Mouse (Mus musculus): ENCODE data around the gene Wdr61. TPM values are rescaled to one million over a fixed set of nuclear protein-coding genes. Genes with fewer than 3 reads are reported as not detected.
"Not testable (repeated sequence)": the region's sequence is repeated elsewhere in the genome, so short reads cannot be mapped to it uniquely, and the experiment has no call there.

Gene Wdr61
- polyA plus RNA-seq, 2 experiments = 50.6 to 108 TPM

- TF ChIP-seq CTCF (IDR thresholded peaks at IDR 0.05; ENCODE audit: low read depth) = no peak
- DNase-seq (ENCODE audit: low read depth in 3 of 3, low spot score in 3 of 3) (no peak), ATAC-seq (ENCODE audit: insufficient read depth) (no peak)
- H3K27me3 ChIP-seq (ENCODE audit: control insufficient read depth, insufficient read depth, low read length) = peaks cover 14% of the 10 kb centered on the region
- peaks cover 70% of the 10 kb centered on the region in 2 experiments for H3K4me1 ChIP-seq (replicated peaks; ENCODE audit: control insufficient read depth in 2 of 2, insufficient read depth in 2 of 2, low read length in 1 of 2)
- peak overlapping the region; percentile 73 to 97 for H3K4me3 ChIP-seq (ENCODE audit: insufficient read depth in 1 of 2, low read depth in 2 of 2, low read length in 2 of 2)
- peak overlapping the region; percentile 99 for H3K9ac ChIP-seq (replicated peaks)
- H3K27ac ChIP-seq = peak overlapping the region; percentile 96
- H3K9me3 ChIP-seq (ENCODE audit: control insufficient read depth, low read length) = no peaks in the 10 kb centered on the region
- no peaks in the 10 kb centered on the region; the same call in 1 of the 2 replicates for H3K36me3 ChIP-seq (replicated peaks; ENCODE audit: control insufficient read depth, insufficient read depth, low read depth)
- H3K4me2 ChIP-seq (ENCODE audit: low read depth) = peak overlapping the region; percentile 64
- 68% methylated on average over 7 of the region's 7 CpGs for WGBS (ENCODE audit: insufficient replicate concordance)
Observed at GRCm38 (mm10) chr9:54700746-54701145, 33.6 kb downstream of the Wdr61 start.

- peaks cover 14% of the 10 kb centered on the region for H3K27me3 ChIP-seq (ENCODE audit: control insufficient read depth, insufficient read depth, low read length)
- peak overlapping the region; percentile 73 to 97 for H3K4me3 ChIP-seq (ENCODE audit: insufficient read depth in 1 of 2, low read depth in 2 of 2, low read length in 2 of 2)
- TF ChIP-seq EP300 (IDR thresholded peaks at IDR 0.05; ENCODE audit: low read depth) (no peak), CTCF (IDR thresholded peaks at IDR 0.05; ENCODE audit: low read depth) (no peak)
- H3K4me2 ChIP-seq (ENCODE audit: low read depth) = peak overlapping the region; percentile 64
- 18% methylated on average over 9 of the region's 9 CpGs for WGBS (ENCODE audit: insufficient replicate concordance)
- peak overlapping the region; percentile 96 for H3K27ac ChIP-seq
- peaks cover 64% of the 10 kb centered on the region in 2 experiments for H3K4me1 ChIP-seq (replicated peaks; ENCODE audit: control insufficient read depth in 2 of 2, insufficient read depth in 2 of 2, low read length in 1 of 2)
- DNase-seq (ENCODE audit: low read depth in 3 of 3, low spot score in 3 of 3) (no peak), ATAC-seq (ENCODE audit: insufficient read depth) (no peak)
- H3K9ac ChIP-seq (replicated peaks) = peak overlapping the region; percentile 99
- H3K9me3 ChIP-seq (ENCODE audit: control insufficient read depth, low read length) = no peaks in the 10 kb centered on the region
- no peaks in the 10 kb centered on the region for H3K36me3 ChIP-seq (replicated peaks; ENCODE audit: control insufficient read depth, insufficient read depth, low read depth)
Observed at GRCm38 (mm10) chr9:54700174-54700475, 34.2 kb downstream of the Wdr61 start.

GRCm38 (mm10) chr9:54699345-54700173, 34.8 kb downstream of the Wdr61 start:
- DNase-seq (ENCODE audit: low read depth in 3 of 3, low spot score in 3 of 3) (peak; percentile 52 to 63 (median 58)), ATAC-seq (ENCODE audit: insufficient read depth) (peak; percentile 57)
- H3K36me3 ChIP-seq (replicated peaks; ENCODE audit: control insufficient read depth, insufficient read depth, low read depth) = no peaks in the 10 kb centered on the region
- H3K4me2 ChIP-seq (ENCODE audit: low read depth) = peak overlapping the region; percentile 64
- under 1% methylated on average over 92 of the region's 92 CpGs for WGBS (ENCODE audit: insufficient replicate concordance)
- peak overlapping the region; percentile 73 to 97 for H3K4me3 ChIP-seq (ENCODE audit: insufficient read depth in 1 of 2, low read depth in 2 of 2, low read length in 2 of 2)
- peaks cover 14% of the 10 kb centered on the region for H3K27me3 ChIP-seq (ENCODE audit: control insufficient read depth, insufficient read depth, low read length)
- TF ChIP-seq EP300 (IDR thresholded peaks at IDR 0.05; ENCODE audit: low read depth) = no peak
- TF ChIP-seq CTCF (IDR thresholded peaks at IDR 0.05; ENCODE audit: low read depth) = no peak
- H3K9me3 ChIP-seq (ENCODE audit: control insufficient read depth, low read length) = no peaks in the 10 kb centered on the region
- H3K9ac ChIP-seq (replicated peaks) = peak overlapping the region; percentile 99
- H3K27ac ChIP-seq = peak overlapping the region; percentile 96
- peaks cover 58 to 59% of the 10 kb centered on the region in 2 experiments for H3K4me1 ChIP-seq (replicated peaks; ENCODE audit: control insufficient read depth in 2 of 2, insufficient read depth in 2 of 2, low read length in 1 of 2)

GRCm38 (mm10) chr9:54699087-54699344, 35.3 kb downstream of the Wdr61 start:
- H3K4me2 ChIP-seq (ENCODE audit: low read depth) = peak overlapping the region; percentile 64
- H3K9me3 ChIP-seq (ENCODE audit: control insufficient read depth, low read length) = no peaks in the 10 kb centered on the region
- peak overlapping the region; percentile 99 for H3K9ac ChIP-seq (replicated peaks)
- DNase-seq (ENCODE audit: low read depth in 3 of 3, low spot score in 3 of 3) (no peak), ATAC-seq (ENCODE audit: insufficient read depth) (peak; percentile 32)
- H3K27me3 ChIP-seq (ENCODE audit: control insufficient read depth, insufficient read depth, low read length) = peaks cover 14% of the 10 kb centered on the region
- peaks cover 53% of the 10 kb centered on the region in 2 experiments for H3K4me1 ChIP-seq (replicated peaks; ENCODE audit: control insufficient read depth in 2 of 2, insufficient read depth in 2 of 2, low read length in 1 of 2)
- H3K27ac ChIP-seq = peak overlapping the region; percentile 96
- TF ChIP-seq EP300 (IDR thresholded peaks at IDR 0.05; ENCODE audit: low read depth) = no peak
- H3K36me3 ChIP-seq (replicated peaks; ENCODE audit: control insufficient read depth, insufficient read depth, low read depth) = no peaks in the 10 kb centered on the region
- H3K4me3 ChIP-seq (ENCODE audit: insufficient read depth in 1 of 2, low read depth in 2 of 2, low read length in 2 of 2) = peak overlapping the region; percentile 73 to 97
- WGBS (ENCODE audit: insufficient replicate concordance) = 7% methylated on average over 27 of the region's 27 CpGs

- H3K27me3 ChIP-seq (ENCODE audit: control insufficient read depth, insufficient read depth, low read length) = peaks cover 14% of the 10 kb centered on the region
- ATAC-seq (ENCODE audit: insufficient read depth) (peak; percentile 88), DNase-seq (ENCODE audit: low read depth in 3 of 3, low spot score in 3 of 3) (peak; percentile 81 to 86 (median 83))
- 24% methylated on average over 17 of the region's 17 CpGs for WGBS (ENCODE audit: insufficient replicate concordance)
- H3K4me1 ChIP-seq (replicated peaks; ENCODE audit: control insufficient read depth in 2 of 2, insufficient read depth in 2 of 2, low read length in 1 of 2) = peaks cover 48% of the 10 kb centered on the region in 2 experiments
- TF ChIP-seq CTCF (IDR thresholded peaks at IDR 0.05; ENCODE audit: low read depth) = no peak
- TF ChIP-seq EP300 (IDR thresholded peaks at IDR 0.05; ENCODE audit: low read depth) = peak; percentile 86
- H3K9ac ChIP-seq (replicated peaks) = peak within 1 kb of the TSS; percentile 99
- H3K4me2 ChIP-seq (ENCODE audit: low read depth) = peak within 1 kb of the TSS; percentile 64
- peak within 1 kb of the TSS; percentile 73 to 97 for H3K4me3 ChIP-seq (ENCODE audit: insufficient read depth in 1 of 2, low read depth in 2 of 2, low read length in 2 of 2)
- no peaks in the 10 kb centered on the region for H3K36me3 ChIP-seq (replicated peaks; ENCODE audit: control insufficient read depth, insufficient read depth, low read depth)
- H3K27ac ChIP-seq = peak within 1 kb of the TSS; percentile 96
- H3K9me3 ChIP-seq (ENCODE audit: control insufficient read depth, low read length) = no peaks in the 10 kb centered on the region
Observed at GRCm38 (mm10) chr9:54698318-54699086, 35.8 kb downstream of the Wdr61 start, which contains the start of gene Dnaja4. Gene Dnaja4, plus strand, starts transcription at chr9:54698873.

- WGBS (ENCODE audit: insufficient replicate concordance) = 4% methylated on average over 30 of the region's 31 CpGs
- H3K27me3 ChIP-seq (ENCODE audit: control insufficient read depth, insufficient read depth, low read length); H3K36me3 ChIP-seq (replicated peaks; ENCODE audit: control insufficient read depth, insufficient read depth, low read depth); H3K4me1 ChIP-seq (replicated peaks; ENCODE audit: control insufficient read depth in 2 of 2, insufficient read depth in 2 of 2, low read length in 1 of 2); H3K27ac ChIP-seq; DNase-seq (ENCODE audit: low read depth in 3 of 3, low spot score in 3 of 3); H3K9me3 ChIP-seq (ENCODE audit: control insufficient read depth, low read length): not testable (repeated sequence)
- peak overlapping the region; percentile 37 to 39 for H3K4me3 ChIP-seq (ENCODE audit: insufficient read depth in 1 of 2, low read depth in 2 of 2, low read length in 2 of 2)
- peak overlapping the region; percentile 48 for H3K9ac ChIP-seq (replicated peaks)
- ATAC-seq (ENCODE audit: insufficient read depth) = peak; percentile 65; the same call in 1 of the 2 replicates
- H3K4me2 ChIP-seq (ENCODE audit: low read depth) = peak overlapping the region; percentile 67
Observed at GRCm38 (mm10) chr9:54691241-54691805, 43.0 kb downstream of the Wdr61 start.

- H3K9ac ChIP-seq (replicated peaks); ATAC-seq (ENCODE audit: insufficient read depth); H3K4me3 ChIP-seq (ENCODE audit: insufficient read depth in 1 of 2, low read depth in 2 of 2, low read length in 2 of 2); H3K36me3 ChIP-seq (replicated peaks; ENCODE audit: control insufficient read depth, insufficient read depth, low read depth); DNase-seq (ENCODE audit: low read depth in 3 of 3, low spot score in 3 of 3); H3K4me2 ChIP-seq (ENCODE audit: low read depth); H3K27ac ChIP-seq; H3K27me3 ChIP-seq (ENCODE audit: control insufficient read depth, insufficient read depth, low read length); H3K4me1 ChIP-seq (replicated peaks; ENCODE audit: control insufficient read depth in 2 of 2, insufficient read depth in 2 of 2, low read length in 1 of 2); H3K9me3 ChIP-seq (ENCODE audit: control insufficient read depth, low read length): not testable (repeated sequence)
- 76% methylated on average over 2 of the region's 2 CpGs for WGBS (ENCODE audit: insufficient replicate concordance)
Observed at GRCm38 (mm10) chr9:54690697-54691096, 43.6 kb downstream of the Wdr61 start.

All from liver, embryonic 14.5 days (tissue).